Mouse (Mus musculus) neural tube, embryonic 14.5 days (tissue): ENCODE results near the gene Slc16a8. TPM values are rescaled to one million over a fixed set of nuclear protein-coding genes. Genes with fewer than 3 reads are reported as not detected.

Source experiments
- ATAC-seq: fragments of 200-750 bp; cut with Nextera tagmentation; 2 replicates; pipeline ENCODE4 v1.8.0; 2017; ENCODE audit warnings: low read depth, mild to moderate bottlenecking, moderate TSS enrichment, moderate library complexity
- H3K27ac ChIP-seq: fragments of 300-500 bp; sonication (generic); 2 replicates; pipeline ENCODE4 v1.5.1; 2014; ENCODE audit warnings: low read depth, mild to moderate bottlenecking, control low read depth, low read length, moderate library complexity, mixed read lengths
- H3K27me3 ChIP-seq: fragments of 300-500 bp; sonication (generic); 2 replicates; pipeline ENCODE4 v1.6.1; 2014; ENCODE audit warnings: low read length; ENCODE audit not compliant: control insufficient read depth, insufficient read depth
- H3K36me3 ChIP-seq: fragments of 300-500 bp; sonication (generic); 2 replicates; pipeline ENCODE4 v1.6.1; 2014; ENCODE audit warnings: low read length, mixed read lengths; ENCODE audit not compliant: control insufficient read depth, insufficient read depth
- H3K4me1 ChIP-seq: fragments of 300-500 bp; sonication (generic); 2 replicates; pipeline ENCODE4 v1.6.1; 2014; ENCODE audit warnings: low read length; ENCODE audit not compliant: control insufficient read depth, insufficient read depth
- H3K4me2 ChIP-seq: fragments of 300-500 bp; sonication (generic); 2 replicates; pipeline ENCODE4 v1.6.1; 2014; ENCODE audit warnings: mild to moderate bottlenecking, low read depth, low read length, control low read depth
- H3K4me3 ChIP-seq: fragments of 300-500 bp; sonication (generic); 2 replicates; pipeline ENCODE4 v1.5.1; 2014; ENCODE audit warnings: low read depth, low read length, control low read depth, mixed read lengths
- H3K9ac ChIP-seq: fragments of 300-500 bp; sonication (generic); replicated peaks from 2 replicates; pipeline ENCODE4 v1.6.1; 2014; ENCODE audit warnings: low read depth, mild to moderate bottlenecking, control low read depth, low read length, mixed read lengths
- H3K9me3 ChIP-seq: fragments of 300-500 bp; sonication (generic); 2 replicates; pipeline ENCODE4 v1.6.1; 2016; ENCODE audit warnings: low read length; ENCODE audit not compliant: control insufficient read depth
- WGBS: fragments of 180-500 bp; shearing (Covaris S2); extraction: QIAGEN DNeasy Blood & Tissue Kit; methylation state at CpG from one replicate; pipeline ENCODE4 v1.1.7; 2014; 5-methylcytosine and 5-hydroxymethylcytosine counted together
- polyA plus RNA-seq: library from polyadenylated mRNA; unstranded; fragments of >200 nt; fragmentation: Nextera tagmentation; extraction: Ambion mirVana; gene quantifications from 2 replicates; pipeline ENCODE4 v1.2.1, GENCODE M21; 2014

Slc16a8 gene
- polyA plus RNA-seq, 1 experiment from 2014 or later = 0.21 TPM

GRCm38 (mm10) chr15:79219572-79219971 is 35.0 kb downstream of the Slc16a8 start:
- H3K9ac ChIP-seq = no peak overlapping the region; the same call in 1 of the 2 replicates
- WGBS = 0% methylated on average over 1 of the region's 1 CpGs
- H3K9me3 ChIP-seq = no peaks in the 10 kb centered on the region
- ATAC-seq = no peak
- no peaks in the 10 kb centered on the region for H3K4me1 ChIP-seq
- no peak overlapping the region for H3K27ac ChIP-seq
- H3K4me2 ChIP-seq = no peak overlapping the region
- no peaks in the 10 kb centered on the region for H3K36me3 ChIP-seq
- no peak overlapping the region for H3K4me3 ChIP-seq
- no peaks in the 10 kb centered on the region for H3K27me3 ChIP-seq

GRCm38 (mm10) chr15:79216191-79216590 is 38.4 kb downstream of the Slc16a8 start:
- H3K4me3 ChIP-seq = no peak overlapping the region
- ATAC-seq = no peak
- no peaks in the 10 kb centered on the region for H3K27me3 ChIP-seq
- no peak overlapping the region for H3K27ac ChIP-seq
- no peaks in the 10 kb centered on the region for H3K36me3 ChIP-seq
- WGBS = 79% methylated on average over 3 of the region's 3 CpGs
- H3K9me3 ChIP-seq = no peaks in the 10 kb centered on the region
- no peak overlapping the region for H3K4me2 ChIP-seq
- no peak overlapping the region for H3K9ac ChIP-seq
- no peaks in the 10 kb centered on the region for H3K4me1 ChIP-seq

GRCm38 (mm10) chr15:79213591-79213990 is 41.0 kb downstream of the Slc16a8 start:
- Histone ChIP-seq H3K4me3 (no peak overlapping the region), H3K36me3 (no peaks in the 10 kb centered on the region), H3K4me2 (no peak overlapping the region), H3K27ac (no peak overlapping the region; the same call in 1 of the 2 replicates), H3K4me1 (no peaks in the 10 kb centered on the region), H3K9me3 (no peaks in the 10 kb centered on the region), H3K9ac (no peak overlapping the region), H3K27me3 (no peaks in the 10 kb centered on the region)
- ATAC-seq = no peak
- WGBS = 71% methylated on average over 6 of the region's 6 CpGs

- H3K27ac ChIP-seq = peak overlapping the region; percentile 29; the same call in 1 of the 2 replicates
- ATAC-seq = peak; percentile 49; the same call in 1 of the 2 replicates
- no peaks in the 10 kb centered on the region for H3K4me1 ChIP-seq
- H3K9ac ChIP-seq = no peak overlapping the region
- no peak overlapping the region for H3K4me2 ChIP-seq
- WGBS = 77% methylated on average over 26 of the region's 26 CpGs
- no peaks in the 10 kb centered on the region for H3K36me3 ChIP-seq
- no peak overlapping the region for H3K4me3 ChIP-seq
- H3K27me3 ChIP-seq = no peaks in the 10 kb centered on the region
- no peaks in the 10 kb centered on the region for H3K9me3 ChIP-seq
Observed at GRCm38 (mm10) chr15:79212750-79213446, 41.7 kb downstream of the Slc16a8 start.

- Histone ChIP-seq H3K9ac (no peak overlapping the region), H3K9me3 (no peaks in the 10 kb centered on the region), H3K4me1 (no peaks in the 10 kb centered on the region), H3K4me2 (no peak overlapping the region), H3K27ac (no peak overlapping the region), H3K4me3 (no peak overlapping the region), H3K27me3 (no peaks in the 10 kb centered on the region), H3K36me3 (no peaks in the 10 kb centered on the region)
- WGBS = 82% methylated on average over 2 of the region's 2 CpGs
- ATAC-seq = no peak
Observed at GRCm38 (mm10) chr15:79210357-79210756, 44.2 kb downstream of the Slc16a8 start.

DNA sequence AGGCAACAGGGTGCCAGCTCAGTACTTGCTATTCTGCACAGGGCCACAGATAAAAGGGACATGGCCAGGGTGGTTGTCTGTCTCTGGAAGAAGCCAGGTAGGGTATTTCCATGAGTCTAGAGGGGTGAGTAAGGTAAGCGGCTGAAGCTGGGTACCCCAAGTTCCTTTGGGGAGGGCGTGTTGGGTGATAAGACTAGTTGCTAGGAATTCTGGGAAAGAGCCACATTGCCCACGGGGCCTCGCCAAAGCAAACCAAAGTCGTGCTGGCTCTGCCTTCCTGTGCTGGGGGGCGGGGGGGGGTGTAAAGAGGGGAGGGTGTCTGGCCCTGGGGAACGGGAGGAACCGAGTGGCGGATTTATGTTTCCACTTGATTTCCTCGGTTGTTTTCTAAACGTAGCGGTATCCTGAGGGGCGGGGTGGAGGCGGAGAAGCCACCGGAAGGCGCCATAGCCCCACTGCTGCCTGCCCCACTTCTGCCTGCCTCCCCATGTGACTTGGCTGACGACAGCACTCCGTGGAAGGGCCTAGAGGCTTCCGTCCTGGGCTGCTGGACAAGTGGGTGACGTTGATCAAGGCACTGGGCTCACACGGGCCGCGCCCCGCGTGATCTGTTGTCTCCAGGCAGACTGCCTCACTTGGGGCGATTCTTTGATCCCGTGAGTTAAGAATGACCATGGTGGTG is 45.7 kb downstream of the Slc16a8 start:
- Histone ChIP-seq H3K36me3 (no peaks in the 10 kb centered on the region), H3K4me3 (no peak overlapping the region), H3K9ac (no peak overlapping the region), H3K27me3 (no peaks in the 10 kb centered on the region), H3K27ac (no peak overlapping the region), H3K4me1 (no peaks in the 10 kb centered on the region), H3K4me2 (no peak overlapping the region), H3K9me3 (no peaks in the 10 kb centered on the region)
- 70% methylated on average over 27 of the region's 27 CpGs for WGBS
- no peak for ATAC-seq

GRCm38 (mm10) chr15:79208211-79208610 is 46.4 kb downstream of the Slc16a8 start:
- no peak for ATAC-seq
- Histone ChIP-seq H3K27ac (no peak overlapping the region), H3K36me3 (no peaks in the 10 kb centered on the region), H3K4me3 (no peak overlapping the region), H3K27me3 (no peaks in the 10 kb centered on the region), H3K4me2 (no peak overlapping the region), H3K9ac (no peak overlapping the region), H3K4me1 (no peaks in the 10 kb centered on the region), H3K9me3 (no peaks in the 10 kb centered on the region)
- 79% methylated on average over 6 of the region's 6 CpGs for WGBS

DNA sequence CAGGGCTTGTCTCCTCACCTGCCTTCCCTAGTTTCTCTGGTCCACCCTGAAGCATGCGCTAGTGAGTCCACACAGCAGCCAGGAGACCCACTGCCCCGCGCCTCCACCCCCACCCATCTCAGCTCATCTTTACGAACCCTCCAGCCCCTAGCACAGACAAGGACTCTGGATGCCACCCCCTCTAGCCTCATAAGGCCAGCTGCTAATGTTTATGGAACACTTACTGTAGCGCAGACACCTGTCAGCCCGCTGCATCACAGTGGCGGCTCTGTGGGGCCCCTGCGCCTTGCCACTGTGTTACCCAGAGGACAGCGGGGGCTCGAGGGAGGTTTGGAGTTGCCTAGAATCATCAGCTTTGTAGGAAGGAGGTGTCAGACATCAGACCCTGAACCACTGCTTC is 52.0 kb downstream of the Slc16a8 start:
- Histone ChIP-seq H3K4me3 (no peak overlapping the region), H3K36me3 (no peaks in the 10 kb centered on the region), H3K4me2 (no peak overlapping the region), H3K9me3 (no peaks in the 10 kb centered on the region), H3K27ac (peak overlapping the region; percentile 1; the same call in 1 of the 2 replicates), H3K9ac (no peak overlapping the region), H3K4me1 (peaks cover 13% of the 10 kb centered on the region; the same call in 1 of the 2 replicates), H3K27me3 (no peaks in the 10 kb centered on the region)
- ATAC-seq = peak; percentile 64; the same call in 1 of the 2 replicates
- WGBS = 24% methylated on average over 10 of the region's 10 CpGs

- no peak overlapping the region for H3K4me3 ChIP-seq
- 8% methylated on average over 13 of the region's 13 CpGs for WGBS
- H3K4me2 ChIP-seq = no peak overlapping the region
- H3K9me3 ChIP-seq = no peaks in the 10 kb centered on the region
- peak overlapping the region; percentile 28; the same call in 1 of the 2 replicates for H3K9ac ChIP-seq
- peak; percentile 83 for ATAC-seq
- no peaks in the 10 kb centered on the region for H3K27me3 ChIP-seq
- peak overlapping the region; percentile 34 for H3K27ac ChIP-seq
- H3K36me3 ChIP-seq = no peaks in the 10 kb centered on the region
- H3K4me1 ChIP-seq = peaks cover 13% of the 10 kb centered on the region; the same call in 1 of the 2 replicates
Observed at GRCm38 (mm10) chr15:79201491-79202150, 52.9 kb downstream of the Slc16a8 start.
